Mouse (Mus musculus): ENCODE results near the gene Arhgef28.

- TF ChIP-seq POLR2A (IDR thresholded peaks at IDR 0.05; ENCODE audit: borderline replicate concordance, insufficient read depth, low read length) (no peak), CTCF (IDR thresholded peaks at IDR 0.05; ENCODE audit: borderline replicate concordance, insufficient read depth, low read depth, low read length) (no peak)
Measured at GRCm38 (mm10) chr13:98027641-98028204, 178.5 kb downstream of the Arhgef28 start.
